Mouse (Mus musculus) heart, embryonic 14.5 days (tissue): ENCODE data around the gene Nucks1. TPM values are rescaled to one million over a fixed set of nuclear protein-coding genes. Genes with fewer than 3 reads are reported as not detected.

ENCODE experiments used
- ATAC-seq: fragments of 200-750 bp; cut with Nextera tagmentation; 2 replicates; pipeline ENCODE4 v1.8.0; 2017; ENCODE audit warnings: low read depth, moderate TSS enrichment; ENCODE audit not compliant: insufficient number of reproducible peaks, insufficient read depth, low FRiP score
- H3K27ac ChIP-seq, 2 experiments: fragments of 200-500 bp in 1 of 2; fragments of 300-500 bp in 1 of 2; sonication (generic) in 1 of 2; replicated peaks in 1 of 2; 2 replicates each; pipeline ENCODE4 v1.5.1; 2012 to 2014; ENCODE audit warnings: low read depth in 2 of 2, low read length in 2 of 2, control low read depth in 1 of 2, mild to moderate bottlenecking in 1 of 2, mixed read lengths in 1 of 2; ENCODE audit not compliant: control insufficient read depth in 1 of 2, insufficient read depth in 1 of 2
- H3K27me3 ChIP-seq: fragments of 300-500 bp; sonication (generic); 2 replicates; pipeline ENCODE4 v1.6.1; 2014; ENCODE audit warnings: mild to moderate bottlenecking, low read length, control low read depth; ENCODE audit not compliant: control insufficient read depth, insufficient read depth
- H3K36me3 ChIP-seq: fragments of 300-500 bp; sonication (generic); 2 replicates; pipeline ENCODE4 v1.6.1; 2014; ENCODE audit warnings: mild to moderate bottlenecking, control low read depth, low read length, mixed read lengths; ENCODE audit not compliant: control insufficient read depth, insufficient read depth
- H3K4me1 ChIP-seq, 2 experiments: fragments of 200-500 bp in 1 of 2; fragments of 300-500 bp in 1 of 2; sonication (generic) in 1 of 2; 2 replicates each; pipeline ENCODE4 v1.6.1; 2012 to 2014; ENCODE audit warnings: low read length in 2 of 2, control low read depth in 1 of 2, mixed read lengths in 1 of 2; ENCODE audit not compliant: control insufficient read depth in 2 of 2, insufficient read depth in 2 of 2
- H3K4me2 ChIP-seq: fragments of 300-500 bp; sonication (generic); 2 replicates; pipeline ENCODE4 v1.6.1; 2014; ENCODE audit warnings: mild to moderate bottlenecking, low read length
- H3K4me3 ChIP-seq, 2 experiments: fragments of 200-500 bp in 1 of 2; fragments of 300-500 bp in 1 of 2; sonication (generic) in 1 of 2; 2 replicates each; pipeline ENCODE4 v1.5.1; 2012 to 2014; ENCODE audit warnings: low read length in 2 of 2, mild to moderate bottlenecking in 2 of 2, control low read depth in 1 of 2, low read depth in 1 of 2, moderate library complexity in 1 of 2; ENCODE audit not compliant: control insufficient read depth in 1 of 2, insufficient read depth in 1 of 2
- H3K9ac ChIP-seq: fragments of 300-500 bp; sonication (generic); 2 replicates; pipeline ENCODE4 v1.6.1; 2014; ENCODE audit warnings: mild to moderate bottlenecking, low read length
- H3K9me3 ChIP-seq: fragments of 300-500 bp; sonication (generic); 2 replicates; pipeline ENCODE4 v1.6.1; 2016; ENCODE audit warnings: low read length, control low read depth; ENCODE audit not compliant: control insufficient read depth
- WGBS: fragments of 180-500 bp; shearing (Covaris S2); extraction: QIAGEN DNeasy Blood & Tissue Kit; methylation state at CpG from one replicate; pipeline ENCODE4 v1.1.7; 2014; 5-methylcytosine and 5-hydroxymethylcytosine counted together
- polyA plus RNA-seq: library from polyadenylated mRNA; unstranded; fragments of >200 nt; fragmentation: Nextera tagmentation; extraction: Ambion mirVana; gene quantifications from 2 replicates; pipeline ENCODE4 v1.2.1, GENCODE M21; 2014

Gene Nucks1
- polyA plus RNA-seq, 1 experiment from 2014 or later = 32.4 TPM

DNA sequence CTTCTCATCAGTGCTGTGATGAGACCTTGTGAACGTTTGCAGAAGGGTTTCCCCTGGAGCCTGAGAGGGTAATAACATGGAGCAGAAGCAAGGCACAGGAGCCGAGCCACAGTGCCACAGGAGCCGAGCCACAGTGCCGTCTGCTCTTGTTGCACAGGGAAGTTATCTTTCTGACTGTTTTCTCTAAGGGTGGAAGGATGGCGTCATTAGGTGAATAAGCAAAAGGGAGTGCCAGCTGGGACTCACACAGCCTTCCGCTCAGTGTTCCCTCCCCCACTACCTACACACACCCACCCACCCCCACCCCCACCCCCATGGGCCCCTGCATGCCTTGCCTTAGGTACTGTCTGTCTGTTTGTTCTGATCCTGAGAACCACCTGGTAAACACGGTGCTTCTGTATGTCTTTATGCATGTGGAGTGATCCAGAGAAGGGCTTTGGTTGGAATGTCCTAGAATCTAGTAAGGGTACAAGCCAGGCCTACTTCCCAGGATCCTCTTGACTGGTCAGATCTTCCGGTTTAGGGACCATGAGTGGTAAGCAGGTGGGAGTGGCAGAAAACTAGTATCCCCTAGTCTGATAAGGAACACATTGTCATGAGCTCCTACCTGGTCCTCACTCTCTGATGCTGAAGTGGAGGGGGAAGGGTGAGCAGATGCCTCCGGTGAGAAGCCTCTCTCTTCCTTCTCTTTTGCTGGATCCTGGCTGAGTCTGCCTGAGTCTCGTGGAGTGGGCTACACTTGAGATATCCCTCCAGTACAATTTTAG, 35.5 kb downstream of the Nucks1 start:
- peaks cover 3 to 5% of the 10 kb centered on the region in 2 experiments; a peak in 3 of 4 replicates for H3K4me1 ChIP-seq
- H3K4me3 ChIP-seq = no peak overlapping the region
- H3K27ac ChIP-seq = no peak overlapping the region
- H3K36me3 ChIP-seq = no peaks in the 10 kb centered on the region
- H3K4me2 ChIP-seq = no peak overlapping the region
- no peak for ATAC-seq
- WGBS = 47% methylated on average over 10 of the region's 10 CpGs
- no peaks in the 10 kb centered on the region for H3K27me3 ChIP-seq
- no peaks in the 10 kb centered on the region for H3K9me3 ChIP-seq
- H3K9ac ChIP-seq = no peak overlapping the region

- H3K4me1 ChIP-seq = peaks cover 2 to 3% of the 10 kb centered on the region in 2 experiments; a peak in 2 of 4 replicates
- H3K9ac ChIP-seq = no peak overlapping the region
- H3K27ac ChIP-seq = no peak overlapping the region
- 79% methylated on average over 11 of the region's 11 CpGs for WGBS
- H3K9me3 ChIP-seq = no peaks in the 10 kb centered on the region
- ATAC-seq = no peak
- no peak overlapping the region for H3K4me3 ChIP-seq
- no peak overlapping the region for H3K4me2 ChIP-seq
- H3K27me3 ChIP-seq = no peaks in the 10 kb centered on the region
- H3K36me3 ChIP-seq = no peaks in the 10 kb centered on the region
Measured at GRCm38 (mm10) chr1:131946462-131947215, 36.3 kb downstream of the Nucks1 start.

DNA sequence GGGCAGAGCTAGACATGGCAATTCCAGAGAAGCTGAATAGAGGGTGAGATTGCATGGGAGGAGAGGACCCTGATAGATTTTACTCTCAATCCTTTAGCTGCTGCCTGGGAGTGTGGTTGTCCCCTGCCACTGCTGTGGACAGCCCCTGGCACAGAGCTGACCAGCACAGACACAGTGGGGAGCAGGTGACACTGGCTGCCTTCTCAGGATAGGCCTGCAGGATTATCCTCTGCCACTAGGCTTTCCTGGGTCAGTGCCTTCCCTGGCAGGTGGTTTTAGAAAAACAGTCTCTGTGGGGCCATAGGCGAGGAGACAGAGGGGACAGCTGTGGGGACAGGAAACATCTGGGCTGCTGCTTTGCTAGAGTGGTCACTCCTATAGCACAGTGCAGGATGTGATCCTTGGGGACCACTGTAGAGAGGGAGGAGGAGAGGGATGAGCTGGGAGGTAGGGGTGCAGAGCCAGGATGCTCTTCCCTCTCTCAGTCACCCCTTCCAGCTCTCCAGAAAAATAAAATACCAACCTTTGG, 37.7 kb downstream of the Nucks1 start:
- H3K9ac ChIP-seq = no peak overlapping the region
- WGBS = 15% methylated on average over 1 of the region's 1 CpGs
- no peaks in the 10 kb centered on the region for H3K27me3 ChIP-seq
- no peak overlapping the region for H3K27ac ChIP-seq
- no peaks in the 10 kb centered on the region for H3K36me3 ChIP-seq
- no peaks in the 10 kb centered on the region for H3K9me3 ChIP-seq
- ATAC-seq = peak; percentile 46; the same call in 1 of the 2 replicates
- no peak overlapping the region for H3K4me2 ChIP-seq
- H3K4me3 ChIP-seq = no peak overlapping the region
- H3K4me1 ChIP-seq = peaks cover 0 to 2% of the 10 kb centered on the region in 2 experiments; a peak in 1 of 4 replicates

DNA sequence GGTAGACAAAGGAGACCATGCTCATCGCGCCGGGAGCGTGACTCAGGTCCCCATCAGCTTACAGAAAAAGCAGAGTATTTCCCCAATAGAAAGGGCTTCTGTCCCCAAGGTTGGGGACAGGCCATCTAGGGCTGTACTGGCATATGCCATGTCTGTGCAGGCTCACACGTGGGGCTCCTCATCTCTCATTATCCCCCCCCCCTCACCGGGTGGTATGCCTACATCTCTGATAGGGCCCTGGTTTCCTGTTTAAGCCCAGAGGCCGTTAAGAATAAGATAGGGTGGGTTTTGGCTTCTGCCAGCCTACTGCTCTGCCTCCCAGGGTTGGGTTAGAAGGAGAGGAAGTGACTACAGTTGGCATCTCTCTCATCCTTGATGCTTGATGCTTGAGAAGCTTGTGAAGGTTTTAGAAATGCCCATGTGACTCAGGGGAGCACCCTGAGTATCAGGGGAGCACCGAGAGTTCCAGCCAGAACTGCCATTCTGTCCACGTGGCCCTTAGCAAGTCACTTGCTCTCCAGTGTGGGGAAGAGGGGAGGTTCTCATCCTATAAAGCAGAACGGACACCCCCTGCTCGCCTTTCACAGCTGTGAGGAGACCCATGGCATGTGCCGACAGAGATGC, 44.0 kb downstream of the Nucks1 start:
- no peak overlapping the region for H3K4me3 ChIP-seq
- H3K4me2 ChIP-seq = no peak overlapping the region
- 76% methylated on average over 12 of the region's 12 CpGs for WGBS
- ATAC-seq = no peak
- H3K9me3 ChIP-seq = no peaks in the 10 kb centered on the region
- no peak overlapping the region for H3K27ac ChIP-seq
- H3K4me1 ChIP-seq = no peaks in the 10 kb centered on the region; a peak in 1 of 4 replicates
- H3K27me3 ChIP-seq = peaks cover 21% of the 10 kb centered on the region
- no peak overlapping the region for H3K9ac ChIP-seq
- H3K36me3 ChIP-seq = no peaks in the 10 kb centered on the region

DNA sequence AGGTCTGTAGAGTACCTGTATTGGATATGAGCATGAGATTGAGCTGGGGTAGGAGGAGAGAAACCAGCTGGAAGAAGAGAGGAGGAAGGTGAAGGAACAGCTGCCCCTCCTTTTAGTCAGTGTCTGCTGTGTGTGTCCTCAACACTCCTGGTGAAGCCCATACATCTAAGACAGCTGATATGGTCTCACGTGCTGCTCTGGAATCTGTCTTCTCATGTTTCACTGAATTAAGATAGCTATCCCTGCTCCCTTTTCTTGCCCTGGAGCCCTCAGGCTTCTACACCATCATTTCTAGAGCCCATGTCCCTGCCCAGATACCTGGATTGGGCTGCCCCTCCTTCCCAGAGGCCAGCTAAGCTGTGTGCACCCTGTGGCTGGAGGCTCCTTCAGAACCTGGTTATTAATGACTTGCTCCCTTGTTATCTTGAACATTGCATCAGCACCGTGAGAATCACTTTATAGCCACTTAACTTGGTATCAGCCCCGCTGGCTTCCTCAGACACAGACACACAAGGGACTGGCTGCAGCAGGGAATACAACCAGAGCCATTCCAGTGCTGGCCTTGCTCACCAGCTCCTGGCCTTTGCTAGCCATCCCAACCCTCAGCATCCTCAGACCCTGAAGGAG, 44.9 kb downstream of the Nucks1 start:
- H3K27ac ChIP-seq = no peak overlapping the region
- H3K4me1 ChIP-seq = no peaks in the 10 kb centered on the region; a peak in 1 of 4 replicates
- no peak for ATAC-seq
- 21% methylated on average over 3 of the region's 3 CpGs for WGBS
- peaks cover 29% of the 10 kb centered on the region for H3K27me3 ChIP-seq
- no peak overlapping the region for H3K9ac ChIP-seq
- no peak overlapping the region for H3K4me2 ChIP-seq
- H3K9me3 ChIP-seq = no peaks in the 10 kb centered on the region
- H3K36me3 ChIP-seq = no peaks in the 10 kb centered on the region
- H3K4me3 ChIP-seq = no peak overlapping the region

DNA sequence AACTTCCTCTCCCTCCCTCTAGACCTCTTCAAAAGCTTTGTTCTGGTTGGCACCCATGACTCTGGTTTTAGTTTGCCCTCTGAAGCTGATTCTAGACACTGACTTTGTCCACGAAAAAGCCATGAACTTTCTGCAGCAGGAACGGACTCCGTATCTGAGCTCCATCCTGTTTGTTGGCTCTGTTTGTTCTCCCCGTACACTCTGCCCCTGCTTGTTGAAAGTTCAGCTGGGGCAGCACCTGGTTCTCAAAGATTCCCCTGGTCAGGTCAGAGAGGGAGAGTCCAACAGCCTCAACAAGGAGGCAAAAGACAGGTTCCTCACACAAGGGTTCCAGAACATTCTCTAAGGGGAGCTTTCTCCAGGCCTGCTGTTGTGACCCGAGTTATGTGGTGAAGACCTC, 47.1 kb downstream of the Nucks1 start:
- WGBS = 69% methylated on average over 5 of the region's 5 CpGs

GRCm38 (mm10) chr1:131961004-131961403, 50.7 kb downstream of the Nucks1 start:
- Histone ChIP-seq H3K4me2 (no peak overlapping the region), H3K27ac (no peak overlapping the region), H3K9me3 (no peaks in the 10 kb centered on the region), H3K4me1 (peaks cover 4 to 12% of the 10 kb centered on the region in 2 experiments; a peak in 2 of 4 replicates), H3K36me3 (no peaks in the 10 kb centered on the region), H3K4me3 (no peak overlapping the region), H3K27me3 (peaks cover 74% of the 10 kb centered on the region), H3K9ac (no peak overlapping the region)
- WGBS = 48% methylated on average over 2 of the region's 2 CpGs
- no peak for ATAC-seq

More for the DNA sequence above, 47.1 kb downstream of the Nucks1 start:
- Histone ChIP-seq H3K9ac (no peak overlapping the region), H3K27ac (no peak overlapping the region), H3K4me3 (no peak overlapping the region), H3K9me3 (no peaks in the 10 kb centered on the region), H3K36me3 (no peaks in the 10 kb centered on the region), H3K27me3 (peaks cover 50% of the 10 kb centered on the region), H3K4me1 (peaks cover 0 to 2% of the 10 kb centered on the region in 2 experiments; a peak in 1 of 4 replicates), H3K4me2 (no peak overlapping the region)
- no peak for ATAC-seq
